Mouse (Mus musculus): Measurements from ENCODE around the gene Trat1.

GRCm38 (mm10) chr16:48800906-48801305, 29.1 kb upstream of the Trat1 start:
- TF ChIP-seq POLR2A (IDR thresholded peaks at IDR 0.05; ENCODE audit: low read depth, low read length): no peak
- no peak for TF ChIP-seq CTCF (IDR thresholded peaks at IDR 0.05; ENCODE audit: extremely low read depth, insufficient read length, insufficient replicate concordance, low read depth, low read length)
